Mouse (Mus musculus) right cerebral cortex, postnatal 36 days (tissue): ENCODE results near the gene Sacs.
A peak's percentile ranks its signal among the peaks of the same experiment; 100 is the strongest.

Experiments used
- DNase-seq, 2 experiments: peaks; one replicate each; pipeline ENCODE4 v3.0.0; 2022; ENCODE audit warnings: low spot score in 2 of 2, mixed read lengths in 1 of 2

The Sacs gene

GRCm38 (mm10) chr14:61160920-61161319, 22.7 kb downstream of the Sacs start:
- DNase-seq, result no peak

DNA sequence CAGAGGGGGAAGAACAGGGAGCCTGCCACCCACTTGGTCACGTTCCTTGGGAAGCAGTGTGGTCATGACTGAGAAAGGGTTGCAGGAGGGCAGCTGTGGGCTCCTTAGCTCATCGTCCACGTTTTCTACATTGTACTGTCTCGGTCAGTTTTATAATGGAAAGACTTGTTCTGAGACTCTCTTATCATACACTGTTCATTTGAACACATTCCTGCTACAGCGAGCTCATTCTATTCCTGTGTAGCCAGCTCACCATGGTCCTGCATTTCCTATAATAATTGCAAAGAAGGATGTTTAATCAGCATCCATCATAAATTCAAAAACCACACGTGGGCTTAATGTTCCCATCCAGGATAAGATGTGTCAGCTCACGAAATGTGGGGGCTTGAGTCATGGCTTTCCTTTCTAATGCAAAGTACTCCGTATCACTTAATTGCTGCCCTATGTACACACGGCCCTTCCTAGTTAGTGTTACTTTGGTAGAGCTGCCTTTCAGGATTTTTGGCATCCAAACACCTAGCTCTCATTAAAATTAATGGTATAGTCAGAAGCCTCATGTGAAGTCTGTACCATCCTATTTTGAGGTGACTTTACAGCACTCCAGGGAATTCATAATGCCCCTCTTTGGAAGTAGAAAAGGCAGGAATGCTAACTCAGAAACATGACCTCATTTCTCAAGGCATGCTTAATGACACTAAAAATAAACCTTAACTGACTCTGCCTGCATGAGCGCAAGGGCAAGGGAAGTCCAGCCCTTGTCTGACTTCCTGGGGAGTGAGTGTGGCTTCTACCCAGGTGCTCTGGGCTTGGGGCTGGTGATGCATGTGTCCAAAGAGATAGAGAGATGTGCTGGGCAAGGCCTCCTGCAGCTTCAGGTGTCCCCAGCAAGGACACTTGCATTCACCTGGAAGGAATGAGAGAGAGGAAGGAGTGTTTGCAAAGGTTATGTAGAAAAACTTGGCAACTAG, 23.4 kb downstream of the Sacs start:
- no peak for DNase-seq

- no peak for DNase-seq
Measured at GRCm38 (mm10) chr14:61164461-61164860, 26.2 kb downstream of the Sacs start.

GRCm38 (mm10) chr14:61165929-61166328, 27.7 kb downstream of the Sacs start:
- DNase-seq, result no peak

DNA sequence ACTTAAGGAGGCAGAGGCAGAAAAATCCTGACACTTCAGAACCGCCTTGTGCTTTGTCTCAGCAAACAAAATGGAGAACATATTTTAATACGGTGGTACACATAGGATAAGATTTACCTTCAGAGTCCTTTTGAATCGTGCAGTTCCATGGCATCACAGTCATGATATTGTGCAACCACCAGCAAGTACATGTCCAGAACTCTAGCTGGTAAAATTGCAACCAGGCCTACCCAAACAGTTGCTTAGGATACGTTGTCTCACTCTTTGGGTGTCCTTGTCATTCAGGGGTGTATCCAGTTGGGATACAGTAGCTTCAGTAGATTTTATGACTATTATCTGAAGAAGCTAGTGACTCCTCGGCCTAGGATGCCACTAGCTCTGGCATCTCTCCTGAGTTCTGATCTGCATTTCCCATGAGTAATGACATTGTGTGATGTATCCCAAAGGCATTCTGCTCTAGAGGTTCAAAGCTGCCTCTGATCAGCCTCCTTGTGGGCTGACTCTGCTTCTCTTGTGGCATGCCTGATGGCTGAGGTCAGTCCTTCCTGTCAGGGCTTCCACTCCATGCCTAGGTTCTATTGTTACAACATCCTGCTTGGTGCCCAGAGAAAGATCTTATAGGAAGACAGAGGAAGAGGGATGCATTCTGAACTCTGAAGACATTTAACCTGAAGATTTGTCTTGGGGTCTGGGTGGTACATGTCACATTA, 33.2 kb downstream of the Sacs start:
- no peak for DNase-seq

GRCm38 (mm10) chr14:61172548-61173158, 34.4 kb downstream of the Sacs start:
- peak; percentile 99 to 100 for DNase-seq

GRCm38 (mm10) chr14:61173229-61173628, 35.0 kb downstream of the Sacs start:
- DNase-seq, result peak in 1 of 2 experiments; percentile 55

DNA sequence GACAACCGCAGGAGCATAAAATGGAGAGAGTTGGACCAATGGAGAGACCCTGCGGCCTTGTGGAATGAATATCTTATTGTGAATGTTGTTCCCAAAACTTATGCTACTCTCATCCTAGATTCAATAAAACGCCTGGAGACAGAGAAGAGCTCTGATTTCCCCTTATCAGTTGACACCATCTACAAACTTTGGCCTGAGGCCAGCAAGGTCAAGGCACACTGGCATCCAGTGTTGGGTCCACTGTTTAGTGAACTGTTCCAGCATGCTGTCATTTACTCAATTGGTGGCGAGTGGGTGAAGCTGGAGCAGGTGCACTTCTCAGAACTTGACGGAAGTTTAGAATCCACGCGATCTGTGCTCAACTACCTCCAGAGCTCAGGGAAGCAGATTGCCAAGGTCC, 53.6 kb downstream of the Sacs start:
- DNase-seq, result no peak

DNA sequence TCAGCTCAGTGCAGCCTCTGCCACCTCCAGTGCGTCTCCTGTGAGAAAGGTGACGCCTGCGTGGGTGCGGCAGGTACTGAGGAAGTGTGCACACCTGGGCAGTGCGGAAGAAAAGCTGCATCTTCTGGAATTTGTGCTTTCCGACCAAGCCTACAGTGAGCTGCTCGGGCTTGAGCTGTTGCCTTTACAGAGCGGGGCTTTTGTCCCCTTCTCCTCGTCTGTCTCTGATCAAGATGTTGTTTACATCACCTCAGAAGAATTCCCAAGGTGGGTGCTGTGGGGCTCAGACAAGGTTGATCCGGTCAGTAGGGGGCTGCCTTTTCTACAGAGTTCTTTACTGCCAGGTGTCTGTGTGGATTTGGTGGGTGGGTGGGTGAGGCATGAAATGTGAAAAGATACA, 54.1 kb downstream of the Sacs start:
- DNase-seq, result no peak

GRCm38 (mm10) chr14:61194416-61194815, 56.2 kb downstream of the Sacs start:
- no peak for DNase-seq

GRCm38 (mm10) chr14:61210111-61210510, 71.9 kb downstream of the Sacs start:
- DNase-seq, result no peak

DNA sequence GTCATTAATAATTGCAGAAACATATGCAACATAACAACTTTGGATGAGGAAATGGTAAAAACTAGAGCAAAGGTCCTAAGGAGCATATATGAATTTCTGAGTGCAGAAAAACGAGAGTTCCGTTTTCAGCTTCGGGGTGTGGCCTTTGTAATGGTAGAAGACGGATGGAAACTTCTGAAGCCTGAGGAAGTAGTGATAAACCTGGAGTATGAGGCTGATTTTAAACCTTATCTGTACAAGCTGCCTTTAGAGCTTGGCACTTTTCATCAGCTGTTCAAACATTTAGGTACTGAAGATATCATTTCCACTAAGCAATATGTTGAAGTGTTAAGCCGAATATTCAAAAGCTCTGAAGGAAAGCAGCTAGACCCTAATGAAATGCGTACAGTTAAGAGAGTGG, 73.5 kb downstream of the Sacs start:
- DNase-seq, result no peak

GRCm38 (mm10) chr14:61221166-61221565, 82.9 kb downstream of the Sacs start:
- DNase-seq, result no peak

DNA sequence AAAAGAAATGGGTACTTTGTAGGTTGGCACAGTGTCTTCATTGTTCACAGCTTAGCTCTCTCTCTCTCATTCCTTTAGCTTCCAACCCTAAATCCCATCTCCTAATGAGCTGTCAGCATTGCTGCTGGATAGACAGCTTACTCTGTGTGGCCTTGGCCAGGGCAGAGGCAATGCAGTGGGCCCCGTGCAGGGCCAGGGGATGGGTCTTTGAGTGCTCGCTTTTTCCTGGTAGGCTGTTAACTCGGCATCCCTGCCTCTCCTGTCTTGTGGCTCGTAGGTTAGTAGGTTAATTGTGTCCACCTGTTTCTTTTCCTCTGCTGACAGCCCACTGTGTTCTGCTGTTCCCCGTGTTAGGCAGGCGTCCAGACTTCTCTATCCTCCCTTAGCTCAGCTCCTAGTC, 84.2 kb downstream of the Sacs start:
- no peak for DNase-seq

DNA sequence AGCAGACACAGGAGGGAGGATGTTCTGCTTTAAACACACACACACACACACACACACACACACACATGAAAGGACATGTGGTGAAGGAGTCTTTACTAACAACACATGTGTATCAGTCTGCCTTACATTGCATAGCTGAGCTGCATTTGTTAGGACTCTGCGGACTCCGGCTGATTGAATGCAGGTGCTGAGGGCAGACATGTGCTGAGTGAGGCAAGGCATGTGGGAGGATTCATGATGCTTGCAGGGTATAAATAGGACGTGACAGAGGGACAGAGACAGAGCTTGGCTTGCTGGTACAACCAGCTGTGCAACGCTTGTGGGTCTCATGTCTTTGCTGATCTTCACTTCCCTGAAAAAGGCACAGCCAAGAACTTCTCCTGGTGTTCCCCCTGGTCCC, 85.5 kb downstream of the Sacs start:
- DNase-seq, result no peak

DNA sequence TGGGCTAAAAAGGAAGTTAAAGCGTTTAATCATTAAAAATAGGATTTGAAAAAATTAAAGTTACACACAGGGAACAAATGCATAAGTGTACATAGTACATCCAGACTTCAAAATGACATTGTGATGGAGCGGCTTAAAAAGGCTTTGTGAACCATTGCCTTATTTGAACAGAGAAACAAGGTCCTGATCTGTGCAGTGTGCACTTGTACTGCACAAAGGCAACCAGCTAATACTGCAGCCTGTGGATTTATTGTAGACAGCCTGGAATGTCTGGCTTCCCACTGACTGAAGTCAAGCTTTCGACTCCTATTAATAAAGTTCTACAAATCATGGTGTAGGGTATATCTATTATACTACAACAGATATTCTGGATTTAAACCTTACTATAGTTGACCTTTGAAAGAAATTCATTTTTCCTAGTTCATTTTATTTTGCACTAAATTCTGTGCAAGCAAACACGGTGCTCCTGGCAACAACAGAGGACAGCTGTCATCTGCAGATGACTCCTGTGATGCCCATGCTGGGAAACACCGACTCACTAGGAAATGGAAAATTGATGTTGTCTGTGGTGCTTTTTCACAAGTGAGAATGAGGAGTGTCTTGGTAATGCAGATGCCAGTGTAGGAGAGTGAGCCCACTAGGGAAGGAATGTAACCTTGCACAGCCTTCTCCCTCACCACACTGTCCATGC, 86.3 kb downstream of the Sacs start:
- no peak for DNase-seq

- DNase-seq, result no peak
Measured at GRCm38 (mm10) chr14:61226151-61226550, 87.9 kb downstream of the Sacs start.

- DNase-seq, result no peak
Measured at GRCm38 (mm10) chr14:61229763-61230162, 91.5 kb downstream of the Sacs start.

- DNase-seq, result no peak
Measured at GRCm38 (mm10) chr14:61230179-61230578, 91.9 kb downstream of the Sacs start.

DNA sequence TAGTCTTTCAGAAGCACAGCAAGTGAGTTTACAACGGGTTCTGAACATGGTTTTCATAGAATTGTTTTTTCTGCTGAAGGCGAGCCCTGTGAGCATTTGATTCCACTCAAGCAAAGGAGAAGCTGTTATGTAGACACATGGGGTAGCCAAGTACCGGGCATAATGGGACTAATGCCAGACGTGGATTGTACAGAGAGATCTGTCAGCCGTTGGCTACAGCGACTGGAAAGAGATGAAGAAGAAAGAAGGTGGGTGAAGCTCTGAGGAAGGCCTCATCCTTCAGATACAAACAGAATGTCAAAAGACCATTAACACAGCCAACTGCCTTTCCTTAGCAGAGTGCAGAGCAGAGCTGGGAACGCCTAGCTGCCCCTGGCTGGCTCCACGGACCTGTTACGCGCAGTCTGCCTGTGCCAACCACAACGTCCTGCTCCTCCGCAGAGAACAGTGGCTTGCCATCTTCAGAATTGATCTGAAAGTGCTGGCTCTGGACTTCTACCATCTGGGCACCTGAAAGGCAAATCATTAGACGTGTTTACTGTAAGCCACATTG, 93.8 kb downstream of the Sacs start:
- DNase-seq, result no peak

DNA sequence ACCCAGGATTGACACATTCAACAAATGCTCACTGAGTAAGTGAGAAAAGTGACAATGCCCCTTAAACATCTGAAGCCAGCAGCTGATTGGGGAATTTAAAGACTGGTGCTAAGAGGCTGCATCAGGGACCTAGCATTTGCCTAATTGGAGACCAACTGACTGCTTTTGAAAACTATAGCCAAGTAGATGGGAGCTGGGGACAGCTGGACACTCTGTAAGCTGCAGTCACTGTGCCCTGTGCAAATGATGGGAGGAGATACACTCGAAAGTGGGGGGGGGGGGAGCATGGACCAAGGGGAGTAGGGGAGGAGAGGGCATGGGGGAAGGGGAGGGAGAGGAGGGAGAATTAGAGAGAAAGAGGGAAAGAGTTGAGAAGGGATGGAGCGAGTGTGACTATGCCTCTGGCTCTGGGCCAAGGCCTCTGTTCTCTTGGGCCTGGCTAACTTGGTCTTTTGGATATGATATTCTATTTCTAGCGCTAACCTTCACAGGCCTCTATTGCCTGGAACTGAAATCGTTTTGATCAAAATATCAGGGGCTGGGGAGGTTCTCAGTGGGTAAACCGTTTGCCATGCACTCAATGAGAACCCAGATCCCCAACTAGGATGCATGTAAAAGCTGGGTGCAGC, 97.7 kb downstream of the Sacs start:
- DNase-seq, result no peak
